Mouse (Mus musculus) CH12.LX (cell line): ENCODE measurements at regions not wholly inside any gene's neighbourhood (a gene's known extent, or its start where the extent isn't known, plus 50 kb on each side); places are given as distances from the start of the nearest gene placed in this dataset.

ENCODE experiments used
- DNase-seq: peaks from one replicate; pipeline ENCODE4 v3.0.0-alpha.2; 2013; ENCODE audit errors: extremely low read depth
- H3K27ac ChIP-seq: 2 replicates; pipeline ENCODE4 v1.5.1; 2012; ENCODE audit warnings: low read depth, mild to moderate bottlenecking, control low read depth, moderate library complexity; ENCODE audit not compliant: insufficient read depth
- H3K27me3 ChIP-seq: replicated peaks from 2 replicates; pipeline ENCODE3; 2012; ENCODE audit warnings: inconsistent platforms
- H3K36me3 ChIP-seq, 2 experiments: replicated peaks in 1 of 2; 2 replicates each; pipeline versions ENCODE3 to v1.6.1; 2012; ENCODE audit warnings: inconsistent platforms in 1 of 2, low read length in 1 of 2, mild to moderate bottlenecking in 1 of 2, mixed read lengths in 1 of 2, moderate library complexity in 1 of 2; ENCODE audit not compliant: control insufficient read depth in 1 of 2, insufficient read depth in 1 of 2
- H3K4me1 ChIP-seq, 2 experiments: 2 replicates each; pipeline ENCODE4 v1.6.1; 2012; ENCODE audit warnings: inconsistent platforms in 1 of 2, moderate library complexity in 1 of 2; ENCODE audit not compliant: insufficient read depth in 2 of 2, control insufficient read depth in 1 of 2
- H3K4me2 ChIP-seq: 2 replicates; pipeline ENCODE4 v1.6.1; 2012; ENCODE audit warnings: low read depth, mild to moderate bottlenecking, control low read depth; ENCODE audit not compliant: poor library complexity, insufficient read depth, severe bottlenecking
- H3K4me3 ChIP-seq, 3 experiments: fragments of 150-350 bp in 1 of 3; sonication (generic) in 1 of 3; replicated peaks in 1 of 3; 2 replicates each; pipeline versions ENCODE3 to v1.5.1; 2011 to 2012; ENCODE audit warnings: low read depth in 2 of 3, low read length in 2 of 3, mild to moderate bottlenecking in 2 of 3, moderate library complexity in 2 of 3, control low read depth in 1 of 3, improper control_type of control experiment in 1 of 3, inconsistent platforms in 1 of 3, mixed read lengths in 1 of 3; ENCODE audit not compliant: poor library complexity in 1 of 3
- H3K79me2 ChIP-seq: replicated peaks from 2 replicates; pipeline ENCODE4 v1.6.1; 2012; ENCODE audit warnings: mild to moderate bottlenecking, moderate library complexity; ENCODE audit not compliant: control insufficient read depth, poor library complexity, insufficient read depth, severe bottlenecking; ENCODE audit errors: extremely low read depth
- H3K9ac ChIP-seq: 2 replicates; pipeline ENCODE4 v1.6.1; 2012; ENCODE audit warnings: low read depth, mild to moderate bottlenecking, control low read depth, moderate library complexity; ENCODE audit not compliant: insufficient read depth
- H3K9me3 ChIP-seq: replicated peaks from 2 replicates; pipeline ENCODE3; 2012; ENCODE audit warnings: low read length, inconsistent platforms, mixed read lengths
- BHLHE40 ChIP-seq: IDR thresholded peaks from 2 replicates; pipeline ENCODE4 v1.6.1; 2011; ENCODE audit warnings: mild to moderate bottlenecking, low read depth, low read length, improper control_type of control experiment
- HCFC1 ChIP-seq: IDR thresholded peaks from 2 replicates; pipeline ENCODE4 v1.6.1; 2012; ENCODE audit warnings: low read depth, mild to moderate bottlenecking, inconsistent platforms, low read length, improper control_type of control experiment
- IRF4 ChIP-seq: IDR thresholded peaks from 2 replicates; pipeline ENCODE4 v1.6.1; 2014; ENCODE audit warnings: low read depth, mild to moderate bottlenecking, inconsistent platforms, low read length, improper control_type of control experiment
- JUN ChIP-seq: IDR thresholded peaks from 2 replicates; pipeline ENCODE4 v1.6.1; 2011; ENCODE audit warnings: low read depth, mild to moderate bottlenecking, low read length, improper control_type of control experiment, moderate library complexity; ENCODE audit not compliant: insufficient read depth
- MEF2A ChIP-seq: IDR thresholded peaks from 2 replicates; pipeline ENCODE4 v1.6.1; 2014; ENCODE audit warnings: low read depth, mild to moderate bottlenecking, inconsistent platforms, low read length, improper control_type of control experiment, borderline replicate concordance
- MXI1 ChIP-seq: IDR thresholded peaks from 2 replicates; pipeline ENCODE4 v1.6.1; 2011; ENCODE audit warnings: mild to moderate bottlenecking, low read depth, low read length, improper control_type of control experiment
- NELFE ChIP-seq: IDR thresholded peaks from 2 replicates; pipeline ENCODE4 v1.6.1; 2011; ENCODE audit warnings: low read depth, low read length, improper control_type of control experiment
- SIN3A ChIP-seq: IDR thresholded peaks from 2 replicates; pipeline ENCODE4 v1.6.1; 2012; ENCODE audit warnings: low read length, improper control_type of control experiment, inconsistent platforms
- TBP ChIP-seq: conservative IDR thresholded peaks from 2 replicates; pipeline ENCODE4 v1.6.1; 2011; ENCODE audit warnings: low read depth, low read length, improper control_type of control experiment
- ZNF384 ChIP-seq: IDR thresholded peaks from 2 replicates; pipeline ENCODE4 v1.6.1; 2012; ENCODE audit warnings: low read depth, low read length, improper control_type of control experiment, inconsistent platforms
- dilution Hi-C: fragments of 300-500 bp; cut with MboI; formaldehyde crosslinking; loops from 2 replicates; pipeline ENCODE4 v1.14.3; 2020; ENCODE audit warnings: low sequenced_read_pairs; ENCODE audit not compliant: extremely low pct_unique_long_range_greater_than_20kb, extremely low pct_ligation_motif_present
- in situ Hi-C: fragments of 300-500 bp; cut with MboI; formaldehyde crosslinking; loops from 3 replicates; pipeline ENCODE4 v1.14.3; 2019; ENCODE audit warnings: low sequenced_read_pairs, low pct_ligation_motif_present, low pct_unique_long_range_greater_than_20kb, mixed read lengths

DNA sequence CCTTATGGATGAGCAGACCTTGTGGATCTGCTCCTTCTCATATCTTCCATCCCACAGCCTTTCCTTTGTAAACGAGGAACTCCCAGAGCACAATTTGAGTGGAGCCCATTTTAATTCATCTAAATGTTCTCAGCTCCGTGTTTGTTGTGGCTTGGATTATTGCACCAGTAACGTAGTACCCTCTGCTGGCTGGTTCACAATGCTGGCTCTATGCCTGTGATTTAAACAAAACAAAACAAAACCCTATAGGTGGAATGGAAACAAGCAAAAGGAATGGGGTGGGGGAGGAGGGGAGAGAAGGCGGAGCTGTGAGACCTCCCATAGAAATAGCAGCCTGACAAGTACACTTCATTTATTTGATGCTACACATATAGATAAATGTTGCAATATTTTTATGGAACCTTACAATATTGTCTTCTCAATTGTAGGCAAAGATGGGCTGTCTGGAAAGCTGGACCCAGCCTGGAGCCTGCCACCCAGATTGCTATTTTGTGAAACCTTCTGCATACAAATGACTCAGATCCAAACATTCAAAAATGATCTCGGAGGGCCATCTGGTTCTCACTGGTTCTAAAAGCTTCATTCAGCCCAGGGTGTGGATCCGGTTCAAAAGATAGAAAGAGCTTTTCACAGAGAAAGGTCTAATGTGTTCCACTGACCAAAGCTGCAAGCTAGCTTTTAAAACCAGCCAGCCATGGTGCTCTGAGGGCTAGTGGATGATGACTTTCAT lies 230.3 kb upstream of the Ubash3b start:
- dilution Hi-C loops = no loop called here
- H3K9me3 ChIP-seq = no peaks in the 10 kb centered on the region
- no peaks in the 10 kb centered on the region for H3K27me3 ChIP-seq
- TF ChIP-seq MEF2A = no peak
- no peak for TF ChIP-seq JUN
- TF ChIP-seq BHLHE40 = no peak
- TF ChIP-seq SIN3A = no peak
- no peak for TF ChIP-seq HCFC1
- no peak overlapping the region for H3K4me3 ChIP-seq
- no peaks in the 10 kb centered on the region for H3K36me3 ChIP-seq
- H3K4me1 ChIP-seq = no peaks in the 10 kb centered on the region
- no peaks in the 10 kb centered on the region for H3K79me2 ChIP-seq
- in situ Hi-C loops = no loop called here
- H3K27ac ChIP-seq = no peak overlapping the region
- H3K9ac ChIP-seq = no peak overlapping the region
- no peak for DNase-seq
- H3K4me2 ChIP-seq = no peak overlapping the region

- Histone ChIP-seq H3K4me2 (no peak overlapping the region), H3K79me2 (no peaks in the 10 kb centered on the region), H3K4me1 (peaks cover 3 to 19% of the 10 kb centered on the region in 2 experiments; a peak in 3 of 4 replicates), H3K9me3 (no peaks in the 10 kb centered on the region), H3K36me3 (no peaks in the 10 kb centered on the region), H3K27me3 (no peaks in the 10 kb centered on the region), H3K27ac (no peak overlapping the region), H3K9ac (no peak overlapping the region), H3K4me3 (no peak overlapping the region)
- DNase-seq = no peak
- dilution Hi-C loops (no loop called here), in situ Hi-C loops (no loop called here)
- TF ChIP-seq IRF4 (no peak), TBP (no peak)
Measured at GRCm38 (mm10) chr9:41379283-41379682, 217.8 kb upstream of the Ubash3b start.

GRCm38 (mm10) chr9:41378627-41379231 lies 217.2 kb upstream of the Ubash3b start:
- no peak for DNase-seq
- TF ChIP-seq MXI1 (no peak), ZNF384 (no peak), NELFE (no peak)
- TF ChIP-seq, all 38 proteins: peak for 0
- in situ Hi-C loops (no loop called here), dilution Hi-C loops (no loop called here)
- Histone ChIP-seq H3K27me3 (no peaks in the 10 kb centered on the region), H3K9me3 (no peaks in the 10 kb centered on the region), H3K36me3 (no peaks in the 10 kb centered on the region), H3K27ac (no peak overlapping the region), H3K9ac (no peak overlapping the region), H3K79me2 (no peaks in the 10 kb centered on the region), H3K4me2 (no peak overlapping the region), H3K4me3 (no peak overlapping the region), H3K4me1 (peaks cover 3 to 19% of the 10 kb centered on the region in 2 experiments; a peak in 3 of 4 replicates)
